Mouse (Mus musculus) intestine, embryonic 16.5 days (tissue): Measurements from ENCODE around the gene Rsrc1. TPM values are rescaled to one million over a fixed set of nuclear protein-coding genes. Genes with fewer than 3 reads are reported as not detected.

Experiments used
- ATAC-seq: fragments of 200-750 bp; cut with Nextera tagmentation; 2 replicates; pipeline ENCODE4 v1.8.0; 2017; ENCODE audit warnings: moderate TSS enrichment, moderate library complexity
- H3K27ac ChIP-seq: fragments of 300-500 bp; sonication (generic); 2 replicates; pipeline ENCODE4 v1.5.1; 2014; ENCODE audit warnings: mild to moderate bottlenecking, low read length
- H3K27me3 ChIP-seq: fragments of 300-500 bp; sonication (generic); replicated peaks from 2 replicates; pipeline ENCODE4 v1.6.1; 2014; ENCODE audit warnings: low read length, control low read depth, mixed read lengths; ENCODE audit not compliant: control insufficient read depth, insufficient read depth
- H3K36me3 ChIP-seq: fragments of 300-500 bp; sonication (generic); 2 replicates; pipeline ENCODE4 v1.6.1; 2014; ENCODE audit warnings: low read length, control low read depth; ENCODE audit not compliant: control insufficient read depth, insufficient read depth
- H3K4me1 ChIP-seq: fragments of 300-500 bp; sonication (generic); 2 replicates; pipeline ENCODE4 v1.6.1; 2014; ENCODE audit warnings: low read length, control low read depth, mixed read lengths; ENCODE audit not compliant: control insufficient read depth, insufficient read depth
- H3K4me2 ChIP-seq: fragments of 300-500 bp; sonication (generic); 2 replicates; pipeline ENCODE4 v1.6.1; 2014; ENCODE audit warnings: low read depth, low read length, control low read depth
- H3K4me3 ChIP-seq: fragments of 300-500 bp; sonication (generic); 2 replicates; pipeline ENCODE4 v1.5.1; 2014; ENCODE audit warnings: mild to moderate bottlenecking, low read length
- H3K9ac ChIP-seq: fragments of 300-500 bp; sonication (generic); 2 replicates; pipeline ENCODE4 v1.6.1; 2014; ENCODE audit warnings: low read depth, low read length
- H3K9me3 ChIP-seq: fragments of 300-500 bp; sonication (generic); 2 replicates; pipeline ENCODE4 v1.6.1; 2016; ENCODE audit warnings: low read length, control low read depth; ENCODE audit not compliant: control insufficient read depth
- WGBS: fragments of 180-500 bp; shearing (Covaris S2); extraction: QIAGEN DNeasy Blood & Tissue Kit; methylation state at CpG from one replicate; pipeline ENCODE4 v1.1.7; 2014; 5-methylcytosine and 5-hydroxymethylcytosine counted together
- polyA plus RNA-seq: library from polyadenylated mRNA; unstranded; fragments of >200 nt; fragmentation: Nextera tagmentation; extraction: Ambion mirVana; gene quantifications from 2 replicates; pipeline ENCODE4 v1.2.1, GENCODE M21; 2015

The Rsrc1 gene
- polyA plus RNA-seq, 1 experiment from 2014 or later = 21.1 TPM

- Histone ChIP-seq H3K4me1 (peaks cover 4% of the 10 kb centered on the region; the same call in 1 of the 2 replicates), H3K9ac (peak overlapping the region; percentile 27), H3K27ac (no peak overlapping the region), H3K36me3 (no peaks in the 10 kb centered on the region), H3K4me3 (peak overlapping the region; percentile 54), H3K9me3 (no peaks in the 10 kb centered on the region), H3K27me3 (peaks cover 66% of the 10 kb centered on the region), H3K4me2 (peak overlapping the region; percentile 80)
- ATAC-seq = peak; percentile 92
- WGBS = under 1% methylated on average over 59 of the region's 59 CpGs
These were observed 7.7 kb upstream of the Rsrc1 start for GRCm38 (mm10) chr3:66973391-66973943.

- peaks cover 76% of the 10 kb centered on the region for H3K27me3 ChIP-seq
- 19% methylated on average over 3 of the region's 3 CpGs for WGBS
- no peak for ATAC-seq
These were observed 6.7 kb upstream of the Rsrc1 start for GRCm38 (mm10) chr3:66974501-66974900.

GRCm38 (mm10) chr3:66976889-66977615, 4.1 kb upstream of the Rsrc1 start:
- Histone ChIP-seq H3K27me3 (peaks cover 69% of the 10 kb centered on the region), H3K9ac (no peak overlapping the region)

More at GRCm38 (mm10) chr3:66974501-66974900, 6.7 kb upstream of the Rsrc1 start:
- H3K4me1 ChIP-seq = peaks cover 6% of the 10 kb centered on the region; the same call in 1 of the 2 replicates
- no peak overlapping the region for H3K27ac ChIP-seq
- no peaks in the 10 kb centered on the region for H3K9me3 ChIP-seq
- H3K4me2 ChIP-seq = no peak overlapping the region
- H3K4me3 ChIP-seq = no peak overlapping the region
- no peak overlapping the region for H3K9ac ChIP-seq
- no peaks in the 10 kb centered on the region for H3K36me3 ChIP-seq

GRCm38 (mm10) chr3:66977811-66978456, 3.3 kb upstream of the Rsrc1 start:
- H3K27ac ChIP-seq = no peak overlapping the region
- peaks cover 69% of the 10 kb centered on the region for H3K27me3 ChIP-seq
- WGBS = 1% methylated on average over 25 of the region's 25 CpGs
- H3K4me3 ChIP-seq = no peak overlapping the region
- H3K4me2 ChIP-seq = no peak overlapping the region
- H3K36me3 ChIP-seq = no peaks in the 10 kb centered on the region
- peaks cover 20% of the 10 kb centered on the region for H3K4me1 ChIP-seq
- no peaks in the 10 kb centered on the region for H3K9me3 ChIP-seq
- no peak for ATAC-seq
- H3K9ac ChIP-seq = no peak overlapping the region

More at GRCm38 (mm10) chr3:66976889-66977615, 4.1 kb upstream of the Rsrc1 start:
- no peak for ATAC-seq
- no peak overlapping the region for H3K4me3 ChIP-seq
- 6% methylated on average over 13 of the region's 13 CpGs for WGBS
- H3K36me3 ChIP-seq = no peaks in the 10 kb centered on the region
- no peak overlapping the region for H3K4me2 ChIP-seq
- no peaks in the 10 kb centered on the region for H3K9me3 ChIP-seq
- no peak overlapping the region for H3K27ac ChIP-seq
- H3K4me1 ChIP-seq = peaks cover 17% of the 10 kb centered on the region

- H3K4me3 ChIP-seq = 0 out of 2 replicates have a peak overlapping the region, but pooled peaks have one; percentile 12
- H3K4me1 ChIP-seq = peaks cover 17% of the 10 kb centered on the region; the same call in 1 of the 2 replicates
- WGBS = 1% methylated on average over 45 of the region's 45 CpGs
- H3K27me3 ChIP-seq = peaks cover 62% of the 10 kb centered on the region
- no peaks in the 10 kb centered on the region for H3K9me3 ChIP-seq
- no peak overlapping the region for H3K27ac ChIP-seq
- H3K9ac ChIP-seq = no peak overlapping the region
- ATAC-seq = no peak
- H3K4me2 ChIP-seq = no peak overlapping the region
- no peaks in the 10 kb centered on the region for H3K36me3 ChIP-seq
These were observed 2.5 kb upstream of the Rsrc1 start for GRCm38 (mm10) chr3:66978457-66979381.

GRCm38 (mm10) chr3:66979491-66979890, 1.7 kb upstream of the Rsrc1 start:
- Histone ChIP-seq H3K36me3 (no peaks in the 10 kb centered on the region), H3K9ac (no peak overlapping the region), H3K27me3 (peaks cover 57% of the 10 kb centered on the region), H3K27ac (no peak overlapping the region), H3K9me3 (no peaks in the 10 kb centered on the region), H3K4me1 (peaks cover 17% of the 10 kb centered on the region; the same call in 1 of the 2 replicates), H3K4me2 (no peak overlapping the region), H3K4me3 (no peak overlapping the region)
- ATAC-seq = no peak
- WGBS = 2% methylated on average over 9 of the region's 9 CpGs

GRCm38 (mm10) chr3:66980111-66980975, 847 bp upstream of the Rsrc1 start:
- WGBS = 3% methylated on average over 29 of the region's 29 CpGs
- H3K27me3 ChIP-seq = peaks cover 51% of the 10 kb centered on the region
- H3K4me2 ChIP-seq = peak overlapping the region; percentile 73
- H3K36me3 ChIP-seq = no peaks in the 10 kb centered on the region
- no peak overlapping the region for H3K9ac ChIP-seq
- H3K27ac ChIP-seq = no peak overlapping the region
- 0 out of 2 replicates have a peak, but pooled peaks have one; percentile 9 for ATAC-seq
- H3K9me3 ChIP-seq = no peaks in the 10 kb centered on the region
- H3K4me1 ChIP-seq = peaks cover 17% of the 10 kb centered on the region; the same call in 1 of the 2 replicates
- H3K4me3 ChIP-seq = peak overlapping the region; percentile 53

- Histone ChIP-seq H3K9me3 (no peaks in the 10 kb centered on the region), H3K4me1 (peaks cover 22% of the 10 kb centered on the region), H3K27ac (no peak within 1 kb of the TSS), H3K9ac (no peak within 1 kb of the TSS), H3K4me2 (peak within 1 kb of the TSS; percentile 73), H3K36me3 (no peaks in the 10 kb centered on the region), H3K4me3 (peak within 1 kb of the TSS; percentile 53), H3K27me3 (peaks cover 47% of the 10 kb centered on the region)
- 3% methylated on average over 15 of the region's 15 CpGs for WGBS
- ATAC-seq = no peak
These were observed 516 bp downstream of the Rsrc1 start, which contains the start of gene Shox2 for GRCm38 (mm10) chr3:66981706-66982105. TSS of gene Shox2 (minus strand) at chr3:66981771.
